Mouse (Mus musculus) small intestine, adult 2 months (tissue): Measurements from ENCODE around the gene Ube3a.

ENCODE experiments used
- CTCF ChIP-seq: fragments of 200-500 bp; IDR thresholded peaks from 2 replicates; pipeline ENCODE4 v1.5.1; 2012; ENCODE audit warnings: low read depth, mild to moderate bottlenecking, control low read depth, inconsistent platforms, low read length, moderate library complexity, mixed read lengths; ENCODE audit not compliant: insufficient replicate concordance, insufficient read length; ENCODE audit errors: extremely low read depth
- POLR2A ChIP-seq: fragments of 200-500 bp; IDR thresholded peaks from 2 replicates; pipeline ENCODE4 v1.6.1; 2012; ENCODE audit warnings: low read depth, mild to moderate bottlenecking, control low read depth, inconsistent platforms, low read length, moderate library complexity

- TF ChIP-seq POLR2A (no peak), CTCF (no peak)
Measured at GRCm38 (mm10) chr7:59253373-59253772, 24.8 kb downstream of the Ube3a start.
